Mouse (Mus musculus): ENCODE results near the gene Gp1ba.
A peak's percentile ranks its signal among the peaks of the same experiment; 100 is the strongest.

The Gp1ba gene

DNA sequence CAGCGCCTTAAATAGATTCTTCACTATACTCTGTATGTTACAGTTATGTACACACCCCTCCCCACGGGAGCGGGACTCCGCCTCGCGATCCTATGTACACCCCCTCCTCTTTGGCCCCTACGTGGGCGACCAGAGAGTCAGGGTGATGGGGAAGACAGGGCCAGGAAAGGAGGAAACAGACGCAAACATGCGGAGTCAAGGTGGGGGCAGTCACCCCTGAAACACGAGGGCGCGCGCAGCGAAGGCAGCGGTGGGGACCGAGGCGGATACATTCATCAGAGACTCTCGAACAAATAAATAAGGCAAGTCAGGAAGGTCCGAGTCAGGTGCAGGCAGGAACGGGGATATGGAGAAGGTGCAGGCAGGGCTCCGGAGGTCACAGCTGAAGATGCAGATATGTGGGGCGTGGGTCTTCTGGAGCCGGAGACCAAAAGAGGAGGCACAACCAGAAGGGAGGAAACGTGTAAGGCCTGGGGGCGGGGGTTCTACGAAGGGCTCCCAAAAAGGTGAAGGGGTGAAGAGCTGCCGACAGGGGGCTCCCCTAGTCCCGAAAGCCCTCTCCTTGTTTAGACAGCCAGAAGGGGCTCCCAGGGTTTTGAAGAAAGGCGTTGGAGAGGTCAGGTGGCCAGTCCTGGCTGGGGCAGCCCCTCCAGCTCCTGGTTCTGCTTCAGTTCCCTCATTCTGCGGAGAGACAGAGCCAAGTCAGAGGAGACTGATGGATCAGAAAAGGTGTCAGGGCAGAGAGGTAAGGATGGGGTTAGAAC is 30.8 kb downstream of the Gp1ba start:
- DNase-seq (ENCODE audit: low spot score in 2 of 2), result peak; percentile 89 to 91

DNA sequence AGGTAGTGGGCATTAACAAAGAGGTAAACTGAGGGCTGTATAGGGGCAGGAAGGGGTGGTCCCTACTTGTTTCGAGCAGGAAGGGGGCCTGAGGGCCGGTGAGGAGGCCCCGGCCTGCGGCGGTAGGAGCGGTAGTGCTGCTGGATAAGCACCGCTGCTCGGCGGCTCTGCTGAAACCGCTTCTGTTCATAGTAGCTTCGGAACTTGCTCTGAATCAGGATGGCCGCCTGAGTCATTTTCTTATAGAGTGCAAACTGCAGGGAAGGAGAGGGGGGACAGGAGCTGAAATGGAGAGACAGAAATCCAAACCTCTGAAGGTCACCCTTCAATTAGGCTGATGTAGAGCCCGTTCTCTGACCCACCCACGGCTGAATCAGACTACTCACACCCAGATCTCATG is 31.6 kb downstream of the Gp1ba start:
- DNase-seq (ENCODE audit: low spot score in 2 of 2), result no peak

DNA sequence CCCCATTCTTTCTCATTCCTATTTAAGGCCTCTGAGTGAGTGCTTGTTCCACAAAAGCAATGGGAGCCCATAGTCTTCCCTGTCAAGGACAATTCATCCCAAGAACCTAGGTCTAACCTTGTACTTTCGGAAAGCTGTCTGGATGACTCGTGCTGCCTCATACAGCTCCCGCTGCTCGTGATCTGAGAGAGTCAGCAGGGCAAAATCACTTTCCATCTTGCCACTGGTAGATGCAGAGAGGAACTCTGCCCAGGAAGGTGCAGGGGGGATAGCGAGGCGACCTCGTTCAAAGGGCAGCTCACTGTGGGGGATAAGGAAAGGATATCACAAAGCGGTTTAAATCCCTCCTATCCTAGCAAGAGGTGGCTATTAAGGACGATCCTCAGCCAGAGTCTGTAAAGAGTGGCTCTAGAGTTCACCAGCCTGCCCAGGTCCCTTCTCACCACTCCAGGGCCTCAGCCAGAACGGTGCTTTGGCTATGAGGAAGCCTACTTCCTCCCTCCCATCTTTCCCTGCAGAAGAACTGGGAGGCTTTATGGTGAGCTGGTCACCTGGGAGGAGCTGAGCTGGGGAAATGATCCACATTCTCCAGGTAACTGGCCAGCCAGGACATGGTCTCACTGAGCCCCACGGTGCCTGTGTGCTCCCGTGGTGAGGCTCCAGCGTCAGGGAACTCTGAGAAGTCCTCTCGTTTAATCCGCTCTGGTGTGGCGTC is 32.6 kb downstream of the Gp1ba start:
- DNase-seq (ENCODE audit: low spot score in 2 of 2), result no peak

DNA sequence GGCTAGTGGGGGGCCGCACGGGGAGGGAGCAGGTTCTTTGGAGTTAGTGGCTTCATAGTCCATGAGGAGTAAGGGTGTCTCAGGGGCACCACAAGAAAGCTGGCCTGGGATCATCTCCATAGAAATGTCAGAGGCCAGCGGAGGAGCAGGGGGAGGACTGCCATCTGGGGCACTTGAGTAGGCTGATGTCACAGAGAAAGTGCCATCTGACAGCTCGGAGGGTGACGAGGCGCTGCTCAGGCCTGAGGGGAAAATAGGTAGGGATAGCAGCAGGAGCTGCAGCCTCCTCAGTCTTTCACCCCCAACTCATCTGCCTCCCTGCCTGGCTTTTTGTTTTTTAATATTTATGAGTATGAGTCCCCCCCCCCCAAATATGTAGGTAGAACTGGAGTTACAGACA is 35.1 kb downstream of the Gp1ba start:
- DNase-seq (ENCODE audit: low spot score in 2 of 2), result no peak

DNA sequence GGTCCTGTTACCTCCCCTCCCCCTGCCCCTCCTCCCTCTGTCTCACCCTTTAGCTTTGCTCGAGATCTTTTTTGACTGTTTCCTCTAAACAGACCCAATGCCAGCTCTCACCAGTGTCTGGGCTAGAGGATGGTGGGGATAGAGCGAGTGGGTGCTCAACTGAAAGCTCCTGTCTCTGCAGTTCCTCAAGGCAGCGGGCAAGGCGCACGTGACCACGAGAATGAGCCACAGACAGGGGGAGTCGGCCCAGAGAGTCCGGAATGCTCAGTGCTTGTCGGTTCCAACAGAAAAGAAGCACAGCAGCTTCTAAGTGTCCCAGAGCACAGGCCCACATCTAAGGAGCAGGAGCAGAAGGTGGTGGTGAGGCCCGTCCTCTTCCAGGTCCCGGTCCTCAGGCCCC is 35.6 kb downstream of the Gp1ba start:
- no peak for DNase-seq (ENCODE audit: low spot score in 2 of 2)

DNA sequence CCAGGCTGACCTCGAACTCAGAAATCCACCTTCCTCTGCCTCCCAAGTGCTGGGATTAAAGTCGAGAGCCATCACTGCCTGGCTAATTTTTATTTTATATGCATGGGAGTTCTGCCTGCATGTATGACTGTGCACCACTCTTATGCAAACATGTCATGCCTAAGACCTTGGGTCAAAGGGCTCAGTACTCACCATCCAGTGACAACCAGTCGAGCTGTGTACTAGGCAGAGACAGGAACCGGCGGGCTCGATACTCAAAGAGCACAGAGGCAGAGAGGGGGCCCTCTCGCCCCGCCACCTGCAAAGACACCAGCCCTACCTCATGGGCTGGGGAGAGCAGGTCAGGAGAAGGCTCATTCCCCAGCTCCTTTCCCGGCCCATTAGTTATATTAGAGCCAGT is 39.2 kb downstream of the Gp1ba start:
- no peak for DNase-seq (ENCODE audit: low spot score in 2 of 2)

DNA sequence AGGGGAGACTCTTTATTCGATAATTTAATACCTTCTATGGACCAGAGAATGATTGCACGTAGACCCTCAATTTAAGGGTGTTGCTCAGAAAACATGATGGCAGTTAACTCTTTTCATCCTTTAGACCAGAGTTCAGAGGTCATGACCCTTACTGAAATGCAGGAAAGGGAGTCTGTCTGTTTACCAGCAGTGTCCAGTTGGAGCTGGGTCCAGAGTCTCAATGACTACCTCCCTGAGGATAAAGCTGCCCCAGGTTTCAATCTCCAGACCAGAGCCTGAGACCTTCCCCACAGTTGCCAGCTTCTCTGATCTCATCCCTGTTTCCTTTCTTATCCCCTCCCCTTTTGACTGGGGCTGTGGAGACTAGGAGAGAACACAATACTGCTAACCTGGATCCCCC is 39.7 kb downstream of the Gp1ba start:
- DNase-seq (ENCODE audit: low spot score in 2 of 2), result no peak

DNA sequence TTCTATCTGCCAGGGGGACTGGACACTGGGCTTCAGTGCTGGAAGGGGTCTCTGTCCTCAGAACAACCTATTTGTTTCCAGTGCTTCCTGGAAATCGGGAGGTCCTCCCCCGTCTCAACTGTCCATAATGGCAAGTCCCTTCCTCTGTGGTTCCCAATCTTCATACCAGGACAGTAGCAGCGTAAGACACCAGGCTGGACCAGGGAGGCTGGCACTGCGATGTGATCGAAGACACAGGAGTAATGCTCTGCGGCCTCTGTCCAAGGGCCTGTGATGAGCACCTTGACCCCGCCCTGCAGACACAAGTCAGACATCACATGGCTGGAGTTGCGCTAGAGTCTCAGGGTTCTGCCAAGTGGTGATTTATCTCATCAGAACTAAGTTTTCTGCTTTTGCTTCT is 40.4 kb downstream of the Gp1ba start:
- no peak for DNase-seq (ENCODE audit: low spot score in 2 of 2)

DNA sequence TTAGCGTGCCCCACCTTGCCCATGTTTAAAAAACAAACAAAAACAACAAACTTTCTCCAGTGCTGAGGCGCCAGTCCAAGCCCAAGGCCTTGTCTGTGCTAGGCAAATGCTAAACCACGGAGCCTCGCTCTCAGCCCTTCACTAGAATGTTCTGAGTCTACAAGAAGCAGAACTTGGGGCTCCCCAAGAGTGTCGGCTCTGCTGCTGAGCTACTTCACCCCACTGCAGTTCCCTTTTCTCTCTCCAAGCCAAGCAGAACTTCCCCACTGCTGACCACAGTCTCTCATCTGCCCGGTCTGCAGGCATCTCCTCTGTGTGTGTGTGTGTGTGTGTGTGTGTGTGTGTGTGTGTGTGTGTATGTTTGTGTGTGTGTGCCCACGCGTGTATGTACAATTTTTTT is 41.0 kb downstream of the Gp1ba start:
- no peak for DNase-seq (ENCODE audit: low spot score in 2 of 2)

DNA sequence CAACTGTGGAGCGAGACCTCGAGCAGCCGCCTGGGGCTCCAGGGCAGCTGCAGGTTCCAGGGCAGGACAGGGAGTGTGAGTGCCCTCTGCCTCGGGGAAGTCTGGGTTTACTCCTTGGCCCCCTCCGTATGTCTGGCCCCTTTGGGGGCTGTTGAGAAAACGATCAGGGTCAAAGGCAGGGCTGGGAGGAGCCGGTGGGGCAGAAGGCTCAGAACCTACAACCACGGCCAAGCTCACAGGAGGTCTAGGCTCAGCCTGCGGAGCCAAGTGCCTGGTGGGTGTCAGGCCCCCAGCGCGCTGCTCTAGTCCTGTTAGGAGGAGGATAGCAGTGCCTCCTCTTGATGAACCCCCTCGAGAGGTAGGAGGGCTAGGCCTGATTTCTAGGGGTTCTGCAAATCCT is 42.2 kb downstream of the Gp1ba start:
- no peak for DNase-seq (ENCODE audit: low spot score in 2 of 2)

DNA sequence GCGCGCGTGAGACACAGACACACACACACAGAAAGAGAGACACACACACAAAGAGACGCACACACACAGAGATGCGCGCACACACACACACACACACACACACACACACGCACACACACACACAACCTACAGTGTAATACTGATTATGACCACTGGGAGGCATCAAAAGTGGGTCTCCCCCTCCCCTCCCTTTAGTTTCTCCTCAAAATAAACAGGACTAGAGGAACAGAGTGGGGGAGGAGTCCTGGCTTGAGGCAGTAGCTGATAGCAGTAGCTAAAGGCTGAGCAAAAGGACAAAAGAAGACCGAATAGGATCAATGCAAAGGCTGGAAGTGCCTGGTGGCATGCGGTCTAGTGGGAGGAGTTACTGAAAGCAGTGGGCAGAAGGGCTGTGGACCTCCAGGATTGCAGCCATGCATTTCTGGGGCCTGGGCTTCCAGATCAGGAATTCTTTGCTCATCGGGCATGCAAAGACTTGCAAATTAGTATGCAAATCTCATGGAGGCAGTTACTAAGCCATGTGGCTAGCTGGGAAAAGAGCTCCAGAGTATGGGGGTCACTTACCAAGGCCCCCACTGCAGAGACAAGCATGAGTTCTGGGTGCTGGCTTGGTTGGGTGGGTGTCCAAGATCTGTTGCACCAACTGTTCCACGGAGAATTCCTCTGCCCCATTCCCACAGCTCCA is 43.1 kb downstream of the Gp1ba start:
- peak in 1 of 2 experiments; percentile 51 for DNase-seq (ENCODE audit: low spot score in 2 of 2)

DNA sequence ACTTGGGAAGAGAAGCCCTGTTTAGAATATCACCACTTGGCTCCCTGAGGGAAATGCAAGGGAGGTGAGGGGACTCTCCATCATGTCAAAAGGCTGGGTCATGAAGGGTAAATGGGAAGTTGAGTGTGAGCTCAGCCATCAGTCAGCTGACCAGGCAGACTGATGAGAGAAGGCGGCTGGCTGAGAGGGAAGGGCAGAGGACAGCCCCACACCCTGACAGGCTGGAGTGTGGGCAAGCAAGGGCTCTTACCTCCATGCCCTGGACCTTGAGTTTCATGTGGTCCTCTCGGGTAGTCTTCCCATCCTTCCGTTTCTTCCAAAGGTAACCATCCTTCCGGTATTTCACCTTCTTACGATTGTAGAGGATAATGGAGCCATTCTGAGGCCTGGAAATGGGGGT is 44.7 kb downstream of the Gp1ba start:
- DNase-seq (ENCODE audit: low spot score in 2 of 2), result no peak

DNA sequence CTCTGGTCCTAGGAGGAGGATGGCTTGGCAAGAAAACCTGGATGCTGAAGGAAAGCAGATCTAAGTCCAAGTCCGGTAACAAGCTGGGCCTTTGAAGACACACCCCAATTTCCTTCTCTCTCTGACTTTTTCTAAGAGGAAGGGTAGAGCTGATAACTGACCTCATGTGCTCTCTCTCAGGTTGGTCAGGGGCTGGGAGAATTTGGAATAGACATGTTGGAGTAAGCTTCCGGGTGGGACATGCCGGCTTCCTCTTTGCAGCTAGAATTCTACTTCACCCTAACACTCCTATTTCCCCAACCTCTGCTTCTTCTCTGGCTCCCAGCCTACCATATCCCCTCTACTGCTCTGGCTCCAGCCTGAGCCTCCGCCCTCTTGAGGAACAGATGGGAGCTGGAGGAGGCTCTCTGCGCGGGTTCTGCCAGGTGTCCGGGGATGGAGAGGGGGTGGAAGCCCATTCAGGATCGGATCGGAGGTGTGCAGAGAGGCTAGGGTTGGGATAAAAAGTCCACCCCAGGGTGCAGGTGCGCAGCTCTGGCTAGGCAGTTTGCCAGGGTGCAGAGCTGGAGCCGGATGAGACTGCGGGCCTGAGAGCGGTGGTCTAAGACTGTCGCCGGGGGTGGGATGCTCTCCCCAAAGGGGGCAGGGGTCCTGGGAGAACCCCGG is 48.1 kb downstream of the Gp1ba start:
- DNase-seq (ENCODE audit: low spot score in 2 of 2), result no peak

DNA sequence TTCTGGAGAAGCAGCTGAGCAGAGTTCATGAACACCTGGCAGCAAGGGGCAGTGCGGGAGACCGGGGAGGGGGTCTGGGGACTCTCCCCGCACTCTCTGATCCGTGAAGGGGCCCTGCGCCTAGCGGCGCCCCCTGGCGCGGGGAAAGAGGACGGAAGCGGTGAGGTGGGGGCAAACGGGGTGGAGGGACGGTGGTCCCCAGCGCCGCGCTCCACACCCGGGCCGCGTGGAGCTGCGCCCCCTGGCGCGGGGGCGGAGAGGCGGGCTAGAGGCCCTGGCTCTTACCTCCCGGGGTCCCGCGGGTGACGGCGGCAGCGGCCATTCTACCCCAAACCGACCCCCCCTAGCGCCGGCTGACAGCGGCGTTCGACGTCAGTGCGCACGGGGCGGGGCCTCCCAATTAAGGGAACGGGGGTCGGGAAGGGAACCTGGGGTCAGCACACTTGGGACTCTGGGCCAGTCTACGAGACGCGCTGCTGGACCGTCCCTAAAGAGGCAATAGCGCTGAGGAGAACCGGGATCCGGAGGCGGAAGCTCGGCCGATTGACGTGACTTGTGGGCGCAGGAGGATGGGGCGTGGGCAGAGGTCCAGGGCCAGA is 48.8 kb downstream of the Gp1ba start, which contains the start of gene Camta2:
TSS of gene Camta2 (minus strand) at position 505 of the 599 bp plus-strand sequence.
- DNase-seq (ENCODE audit: low spot score in 2 of 2), result peak; percentile 82 to 87

DNA sequence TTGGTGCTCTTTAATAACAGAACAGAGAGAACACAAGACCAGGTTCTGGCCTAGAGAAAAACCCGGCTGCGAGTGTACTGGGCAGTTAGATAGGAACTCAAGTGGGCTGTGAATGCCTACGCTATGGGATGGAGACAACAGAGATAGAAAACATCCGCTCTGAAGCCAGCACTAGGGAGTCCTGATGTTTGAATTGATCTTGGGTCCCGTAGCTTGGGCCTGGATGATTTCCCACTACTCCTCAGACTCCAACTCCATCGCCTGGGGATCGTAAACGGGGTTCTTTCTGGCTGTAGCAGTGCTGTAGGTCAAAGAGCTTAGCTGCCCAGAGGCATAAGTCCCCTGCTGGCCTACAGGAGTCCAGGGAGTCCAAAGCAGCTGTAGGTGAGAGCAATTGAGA is 49.5 kb downstream of the Gp1ba start:
- DNase-seq (ENCODE audit: low spot score in 2 of 2), result no peak

DNA sequence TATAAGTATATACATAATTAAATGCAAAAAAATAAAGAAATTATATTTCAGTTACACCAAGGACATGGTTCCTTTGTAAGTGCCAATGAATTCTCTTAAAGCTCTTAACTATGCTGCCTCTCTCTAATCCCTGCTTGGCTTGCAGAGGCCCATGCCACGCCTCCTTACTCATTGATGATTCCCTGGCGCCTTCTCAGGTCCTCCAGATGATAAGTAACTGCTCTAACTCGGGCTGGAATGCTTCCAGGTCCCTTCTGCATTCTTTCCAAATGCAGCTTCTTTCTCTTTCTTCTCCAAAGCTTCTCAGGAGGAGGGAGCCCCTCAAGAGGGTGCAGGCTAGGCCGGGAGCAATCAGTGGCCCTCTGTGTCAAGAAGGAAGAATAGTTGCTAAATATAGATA is 50.7 kb downstream of the Gp1ba start:
- DNase-seq (ENCODE audit: low spot score in 2 of 2), result no peak

Data from thymus, postnatal 10 days (tissue).